Mouse (Mus musculus) forebrain, embryonic 16.5 days (tissue): ENCODE measurements at regions not wholly inside any gene's neighbourhood (a gene's known extent, or its start where the extent isn't known, plus 50 kb on each side); places are given as distances from the start of the nearest gene placed in this dataset.

Source experiments
- ATAC-seq: fragments of 200-750 bp; cut with Nextera tagmentation; 2 replicates; pipeline ENCODE4 v1.8.0; 2017; ENCODE audit warnings: mild to moderate bottlenecking, moderate library complexity
- H3K27ac ChIP-seq: fragments of 300-500 bp; sonication (generic); 2 replicates; pipeline ENCODE4 v1.5.1; 2014; ENCODE audit warnings: low read length, control low read depth
- H3K27me3 ChIP-seq: fragments of 300-500 bp; sonication (generic); replicated peaks from 2 replicates; pipeline ENCODE4 v1.6.1; 2014; ENCODE audit warnings: low read length; ENCODE audit not compliant: control insufficient read depth, insufficient read depth
- H3K36me3 ChIP-seq: fragments of 300-500 bp; sonication (generic); 2 replicates; pipeline ENCODE4 v1.6.1; 2014; ENCODE audit not compliant: control insufficient read depth, insufficient read depth
- H3K4me1 ChIP-seq: fragments of 300-500 bp; sonication (generic); replicated peaks from 2 replicates; pipeline ENCODE4 v1.6.1; 2014; ENCODE audit warnings: low read length; ENCODE audit not compliant: control insufficient read depth, insufficient read depth
- H3K4me2 ChIP-seq: fragments of 300-500 bp; sonication (generic); 2 replicates; pipeline ENCODE4 v1.6.1; 2014; ENCODE audit warnings: mild to moderate bottlenecking, low read length, control low read depth
- H3K4me3 ChIP-seq: fragments of 300-500 bp; sonication (generic); replicated peaks from 2 replicates; pipeline ENCODE4 v1.5.1; 2014; ENCODE audit warnings: mild to moderate bottlenecking, low read length, control low read depth
- H3K9ac ChIP-seq: fragments of 300-500 bp; sonication (generic); replicated peaks from 2 replicates; pipeline ENCODE4 v1.6.1; 2014; ENCODE audit warnings: low read depth, low read length, control low read depth
- H3K9me3 ChIP-seq: fragments of 300-500 bp; sonication (generic); 2 replicates; pipeline ENCODE4 v1.6.1; 2016; ENCODE audit warnings: low read length; ENCODE audit not compliant: control insufficient read depth
- WGBS: fragments of 180-500 bp; shearing (Covaris S2); extraction: QIAGEN DNeasy Blood & Tissue Kit; methylation state at CpG from one replicate; pipeline ENCODE4 v1.1.7; 2014; 5-methylcytosine and 5-hydroxymethylcytosine counted together

DNA sequence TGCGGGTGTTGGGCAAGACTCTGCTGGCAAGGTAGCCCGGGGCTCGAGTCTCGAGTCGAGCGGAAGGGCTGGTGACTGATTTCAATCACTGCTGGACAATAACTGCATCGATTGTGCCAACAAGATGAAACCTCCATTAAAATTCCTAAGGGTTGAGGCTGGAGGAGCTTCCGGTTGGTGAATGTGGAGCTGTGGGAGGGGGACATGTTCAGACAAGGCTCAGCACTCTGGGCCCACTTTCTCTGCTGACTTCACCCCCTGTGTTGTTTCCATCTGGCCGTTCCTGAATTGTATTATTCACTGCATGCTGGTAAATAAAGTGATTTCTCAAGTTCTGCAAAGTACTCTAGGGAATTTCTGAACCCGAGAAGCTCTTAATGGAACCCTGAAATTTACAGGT lies 261.2 kb upstream of the Cxcr4 start:
- no peak for ATAC-seq
- Histone ChIP-seq H3K4me3 (no peak overlapping the region), H3K4me1 (no peaks in the 10 kb centered on the region), H3K9me3 (no peaks in the 10 kb centered on the region), H3K36me3 (no peaks in the 10 kb centered on the region), H3K9ac (no peak overlapping the region), H3K4me2 (no peak overlapping the region), H3K27ac (no peak overlapping the region), H3K27me3 (no peaks in the 10 kb centered on the region)
- 77% methylated on average over 9 of the region's 10 CpGs for WGBS

DNA sequence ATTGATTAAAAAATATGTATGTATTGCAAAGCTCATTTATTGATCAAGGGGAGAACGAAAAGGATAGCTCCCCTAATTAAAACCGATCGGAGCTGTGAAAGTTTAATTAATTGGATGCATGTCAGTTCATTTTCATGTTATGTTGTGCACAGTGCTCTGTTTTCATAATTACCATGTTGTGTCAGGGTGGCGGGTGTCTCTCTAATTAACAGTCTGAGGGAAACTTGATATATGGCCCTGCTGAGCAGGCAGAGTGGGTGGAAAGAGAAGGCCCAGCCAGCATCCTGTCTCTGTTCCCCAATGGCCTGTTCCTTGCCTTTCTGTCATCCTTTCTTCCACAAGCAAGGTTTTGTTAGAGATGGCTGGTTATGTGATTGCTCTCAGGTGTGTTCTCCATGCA lies 245.3 kb upstream of the Cxcr4 start:
- 34% methylated on average over 4 of the region's 4 CpGs for WGBS
- no peak; the same call in 1 of the 2 replicates for ATAC-seq
- no peak overlapping the region for H3K9ac ChIP-seq
- peaks cover 4% of the 10 kb centered on the region for H3K4me1 ChIP-seq
- H3K36me3 ChIP-seq = no peaks in the 10 kb centered on the region
- H3K9me3 ChIP-seq = no peaks in the 10 kb centered on the region
- no peak overlapping the region for H3K27ac ChIP-seq
- H3K4me2 ChIP-seq = no peak overlapping the region
- H3K27me3 ChIP-seq = no peaks in the 10 kb centered on the region
- H3K4me3 ChIP-seq = no peak overlapping the region

DNA sequence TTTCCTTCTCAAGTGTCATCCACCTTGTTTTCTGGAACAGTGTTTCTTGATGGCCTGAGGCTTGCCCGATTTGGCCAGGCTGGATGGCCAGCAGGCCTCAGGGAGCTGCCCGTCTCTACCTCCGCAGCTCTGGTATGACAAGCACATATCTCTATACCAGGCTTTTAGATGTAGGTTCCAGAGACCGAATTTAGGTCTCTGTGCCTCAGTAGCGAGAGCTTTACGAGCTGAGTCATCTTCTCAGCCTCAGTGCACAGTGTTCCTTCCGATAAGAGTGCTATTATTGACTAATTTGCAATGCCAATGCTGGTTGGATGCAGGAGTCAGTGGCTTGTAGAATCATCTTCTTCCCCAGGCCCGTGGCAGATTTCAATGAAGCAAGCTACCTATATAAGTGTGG lies 243.4 kb upstream of the Cxcr4 start:
- no peak overlapping the region for H3K4me2 ChIP-seq
- no peak overlapping the region for H3K9ac ChIP-seq
- ATAC-seq = no peak
- H3K36me3 ChIP-seq = no peaks in the 10 kb centered on the region
- H3K27ac ChIP-seq = no peak overlapping the region
- peaks cover 7% of the 10 kb centered on the region for H3K4me1 ChIP-seq
- H3K9me3 ChIP-seq = no peaks in the 10 kb centered on the region
- WGBS = 90% methylated on average over 8 of the region's 8 CpGs
- no peaks in the 10 kb centered on the region for H3K27me3 ChIP-seq
- no peak overlapping the region for H3K4me3 ChIP-seq

DNA sequence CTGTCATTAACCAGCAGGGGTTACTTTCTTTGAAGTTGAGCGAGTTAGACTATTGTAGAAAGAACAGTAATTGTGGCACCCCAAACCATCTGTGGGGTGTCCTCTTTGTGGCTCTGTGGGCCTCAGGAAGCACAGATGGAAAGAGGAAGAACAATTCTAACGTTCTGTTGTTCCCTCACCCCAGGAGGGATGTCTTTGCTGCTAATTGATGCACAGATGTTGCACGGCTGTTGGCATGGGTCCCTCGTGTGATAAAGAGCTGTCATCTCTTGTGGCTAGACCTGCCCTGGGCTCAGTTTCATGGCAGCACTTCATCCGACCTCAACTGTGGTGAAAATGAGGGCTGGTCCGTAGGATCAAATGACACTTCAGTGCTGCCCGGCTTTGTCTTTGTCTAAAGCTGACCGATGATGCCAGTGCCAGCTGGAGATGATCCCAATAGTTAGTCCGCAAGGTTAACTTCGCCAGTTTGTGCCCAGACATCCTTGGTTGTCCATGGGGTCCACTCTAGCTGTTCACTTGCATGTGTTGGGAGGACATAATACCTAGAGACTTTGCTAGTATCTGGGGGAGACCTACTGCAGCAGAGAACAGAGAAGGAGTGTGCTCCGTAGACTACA lies 241.1 kb upstream of the Cxcr4 start:
- no peaks in the 10 kb centered on the region for H3K36me3 ChIP-seq
- ATAC-seq = no peak
- H3K4me2 ChIP-seq = no peak overlapping the region
- peaks cover 7% of the 10 kb centered on the region for H3K4me1 ChIP-seq
- H3K27ac ChIP-seq = no peak overlapping the region
- H3K9ac ChIP-seq = no peak overlapping the region
- WGBS = 36% methylated on average over 11 of the region's 11 CpGs
- no peak overlapping the region for H3K4me3 ChIP-seq
- no peaks in the 10 kb centered on the region for H3K9me3 ChIP-seq
- H3K27me3 ChIP-seq = no peaks in the 10 kb centered on the region

DNA sequence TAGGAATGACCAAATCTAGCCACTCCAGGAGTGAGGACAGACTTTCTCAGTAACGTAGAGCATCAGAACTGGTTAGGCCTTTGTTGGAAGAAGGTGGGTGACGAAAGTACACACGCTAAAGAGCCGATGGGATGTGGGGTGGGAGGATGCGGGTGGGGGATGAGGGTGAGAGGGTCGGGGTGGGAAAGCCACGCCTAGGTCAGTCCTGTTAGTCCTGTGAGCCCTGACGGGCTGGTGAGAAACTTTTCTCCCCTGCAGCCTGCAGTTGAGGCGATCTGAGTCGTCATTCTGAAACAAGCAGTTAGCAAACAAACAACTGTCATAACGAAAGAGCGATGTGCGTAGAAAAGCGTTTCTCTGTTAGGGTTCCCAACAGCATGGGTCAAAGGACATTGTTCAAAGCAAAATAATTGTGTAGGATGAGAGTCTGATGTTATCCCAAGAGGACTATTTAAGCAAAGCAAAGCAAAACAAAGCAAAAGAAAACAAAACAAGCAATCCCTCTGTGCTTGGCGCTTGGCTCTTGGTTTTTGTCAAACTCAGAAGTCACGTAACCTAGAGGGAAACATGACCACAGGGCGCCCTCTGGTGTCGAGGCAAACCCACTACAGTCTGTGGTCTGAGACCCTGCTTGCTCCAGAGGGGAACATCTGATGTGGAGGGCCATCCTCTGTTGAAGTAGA lies 240.2 kb upstream of the Cxcr4 start:
- peak; percentile 68 for ATAC-seq
- 42% methylated on average over 18 of the region's 18 CpGs for WGBS
- Histone ChIP-seq H3K27ac (no peak overlapping the region), H3K9ac (no peak overlapping the region), H3K4me3 (no peak overlapping the region), H3K4me2 (no peak overlapping the region; the same call in 1 of the 2 replicates), H3K4me1 (peaks cover 4% of the 10 kb centered on the region), H3K9me3 (no peaks in the 10 kb centered on the region), H3K36me3 (no peaks in the 10 kb centered on the region), H3K27me3 (no peaks in the 10 kb centered on the region)

DNA sequence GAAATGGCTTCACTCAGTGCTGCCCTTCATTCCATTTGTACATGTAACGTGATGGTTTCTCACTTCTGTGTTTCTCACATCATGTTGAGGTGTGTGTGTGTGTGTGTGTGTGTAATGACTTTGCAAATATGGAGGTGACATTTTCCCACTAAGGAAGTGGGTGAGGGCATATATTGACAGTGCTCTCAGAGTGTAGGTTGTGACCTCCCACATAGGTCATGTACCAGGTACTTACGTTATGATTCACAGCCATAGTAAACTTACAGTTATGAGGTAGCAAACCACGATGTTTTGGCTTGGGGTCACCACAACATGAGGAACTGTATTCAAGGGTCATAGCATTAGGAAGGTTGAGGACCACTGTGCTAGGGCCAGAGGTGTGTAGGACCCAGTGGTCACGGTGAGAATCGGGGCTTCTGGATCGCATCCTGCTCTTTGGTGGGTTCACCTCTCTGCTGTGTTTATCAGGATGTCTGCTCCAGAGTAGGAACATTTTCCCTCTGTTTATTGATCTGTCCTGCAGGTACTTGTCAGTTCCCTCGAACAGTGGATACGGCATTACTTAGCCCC lies 238.7 kb upstream of the Cxcr4 start:
- Histone ChIP-seq H3K4me1 (0 out of 2 replicates have a peak, but pooled peaks cover 2% of the 10 kb centered on the region), H3K36me3 (no peaks in the 10 kb centered on the region), H3K9ac (no peak overlapping the region), H3K27me3 (no peaks in the 10 kb centered on the region), H3K27ac (no peak overlapping the region), H3K4me2 (no peak overlapping the region), H3K4me3 (no peak overlapping the region), H3K9me3 (no peaks in the 10 kb centered on the region)
- no peak for ATAC-seq
- 96% methylated on average over 8 of the region's 8 CpGs for WGBS

DNA sequence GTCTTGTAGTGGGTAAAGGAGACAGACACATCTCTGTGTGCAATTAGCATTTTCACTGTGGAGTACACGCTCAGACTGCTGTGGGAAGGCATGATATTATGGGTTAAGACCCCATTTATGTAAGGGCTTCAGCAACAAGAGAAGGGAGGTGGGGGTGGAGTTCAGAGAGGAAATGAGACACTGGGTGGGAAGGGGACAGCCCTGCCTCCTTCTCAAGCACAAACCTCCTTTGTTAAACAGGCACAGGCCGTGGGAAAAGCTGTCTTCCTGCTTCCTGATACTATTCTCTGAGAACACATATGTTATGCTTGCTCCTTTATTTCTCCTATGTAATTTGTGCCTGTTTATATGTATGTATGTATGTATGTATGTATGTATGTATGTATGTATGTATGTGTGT lies 237.4 kb upstream of the Cxcr4 start:
- ATAC-seq = no peak
- H3K36me3 ChIP-seq = no peaks in the 10 kb centered on the region
- H3K27ac ChIP-seq = no peak overlapping the region
- H3K27me3 ChIP-seq = no peaks in the 10 kb centered on the region
- H3K9ac ChIP-seq = no peak overlapping the region
- H3K4me2 ChIP-seq = no peak overlapping the region
- H3K9me3 ChIP-seq = no peaks in the 10 kb centered on the region
- H3K4me3 ChIP-seq = no peak overlapping the region
- 27% methylated on average over 2 of the region's 2 CpGs for WGBS
- 0 out of 2 replicates have a peak, but pooled peaks cover 2% of the 10 kb centered on the region for H3K4me1 ChIP-seq

DNA sequence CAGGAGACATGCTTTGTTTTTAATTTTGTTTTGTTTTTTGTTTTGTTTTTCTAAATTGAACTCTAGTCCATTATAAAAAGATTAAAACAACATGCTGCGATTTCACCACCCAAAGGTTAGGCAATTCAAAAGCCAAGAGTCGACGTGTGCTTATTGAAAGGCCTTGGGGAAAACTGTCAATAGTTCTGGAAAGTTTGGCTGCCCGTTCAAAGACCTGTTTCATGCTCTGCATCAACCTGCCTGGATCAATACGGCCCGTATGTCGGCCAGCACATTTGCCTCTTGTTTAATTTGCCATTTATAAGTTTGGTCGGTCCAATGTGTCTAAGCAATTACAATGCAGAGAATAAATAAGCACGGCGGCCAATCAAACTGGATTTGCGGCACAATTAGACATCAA lies 234.3 kb upstream of the Cxcr4 start:
- H3K4me1 ChIP-seq = 0 out of 2 replicates have a peak, but pooled peaks cover 2% of the 10 kb centered on the region
- H3K36me3 ChIP-seq = no peaks in the 10 kb centered on the region
- H3K9me3 ChIP-seq = no peaks in the 10 kb centered on the region
- no peak overlapping the region for H3K27ac ChIP-seq
- H3K4me3 ChIP-seq = no peak overlapping the region
- H3K27me3 ChIP-seq = no peaks in the 10 kb centered on the region
- WGBS = 53% methylated on average over 11 of the region's 11 CpGs
- no peak for ATAC-seq
- no peak overlapping the region for H3K9ac ChIP-seq
- H3K4me2 ChIP-seq = no peak overlapping the region

DNA sequence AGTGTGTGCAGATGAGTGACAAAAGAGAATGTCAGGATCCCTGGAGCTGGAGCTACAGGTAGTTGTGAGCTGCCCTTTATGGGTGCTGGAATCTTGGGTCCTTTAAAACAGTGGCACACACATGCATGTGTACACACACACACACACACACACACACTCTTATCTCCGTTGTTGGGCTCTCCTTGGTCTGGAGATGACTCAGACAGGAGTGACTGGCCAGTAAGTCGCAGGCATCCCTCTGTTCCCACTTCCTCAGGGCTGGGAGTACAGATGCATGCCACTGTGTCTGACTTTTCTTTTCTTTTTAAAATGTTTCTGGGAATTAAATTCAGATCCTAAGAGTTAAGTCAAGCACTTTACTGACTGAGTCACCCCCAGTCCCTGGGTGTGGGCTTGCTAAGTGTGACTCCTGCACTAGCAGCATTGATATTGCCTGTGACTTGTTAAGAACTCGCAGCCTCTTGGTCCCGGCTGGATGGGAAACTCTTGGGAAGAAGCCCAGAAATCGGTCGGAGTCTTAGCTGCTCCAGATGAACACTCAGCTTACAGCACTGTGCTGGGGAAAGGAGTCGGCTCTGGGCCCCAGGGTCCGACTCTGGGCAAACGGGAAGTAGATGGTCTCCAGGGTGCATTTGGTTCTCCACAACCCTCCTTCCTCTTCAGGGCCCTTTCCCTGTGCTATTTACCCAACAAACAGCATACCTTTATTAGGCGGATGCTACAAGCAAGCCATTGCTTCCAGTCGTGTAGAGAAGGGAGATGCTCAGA lies 233.0 kb upstream of the Cxcr4 start:
- WGBS = 71% methylated on average over 11 of the region's 11 CpGs

More for the DNA sequence above, 233.0 kb upstream of the Cxcr4 start:
- Histone ChIP-seq H3K36me3 (no peaks in the 10 kb centered on the region), H3K27me3 (no peaks in the 10 kb centered on the region), H3K4me1 (0 out of 2 replicates have a peak, but pooled peaks cover 2% of the 10 kb centered on the region), H3K4me2 (no peak overlapping the region), H3K27ac (no peak overlapping the region), H3K9me3 (no peaks in the 10 kb centered on the region), H3K9ac (no peak overlapping the region), H3K4me3 (no peak overlapping the region)
- ATAC-seq = no peak
